Mouse (Mus musculus): ENCODE results near the gene Tmed9.

DNA sequence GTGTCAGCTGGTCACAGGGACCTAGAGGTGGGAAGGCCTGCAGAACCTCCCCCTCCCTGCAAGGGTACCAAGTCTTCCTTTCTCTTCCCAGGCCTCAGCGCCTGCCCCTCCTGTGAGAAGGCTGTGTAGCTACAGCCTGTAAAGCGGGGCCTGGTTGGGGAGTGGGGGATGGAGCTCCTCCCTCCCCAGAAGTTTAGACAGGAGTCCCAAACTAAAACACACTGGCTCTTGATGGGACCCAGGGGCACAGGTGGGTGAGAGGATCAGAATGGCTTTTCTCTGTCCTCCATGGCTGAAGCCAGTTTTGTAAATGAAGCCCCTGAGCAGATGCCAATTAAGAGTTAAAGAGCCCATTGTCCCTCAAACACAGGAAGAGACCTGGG lies 34.1 kb downstream of the Tmed9 start:
- TF ChIP-seq CTCF (conservative IDR thresholded peaks at IDR 0.05; ENCODE audit: low read length) (no peak), POU5F1 (IDR thresholded peaks at IDR 0.05; ENCODE audit: borderline replicate concordance, low read length) (no peak), NANOG (IDR thresholded peaks at IDR 0.05; ENCODE audit: borderline replicate concordance, low read length) (no peak)
